Mouse (Mus musculus) common myeloid progenitor, adult 5-6 weeks (primary cell): ENCODE results near the gene Trim27. TPM values are rescaled to one million over a fixed set of nuclear protein-coding genes. Genes with fewer than 3 reads are reported as not detected.

Experiments
- ATAC-seq: replicated peaks from 2 replicates; pipeline ENCODE4 v1.8.0; 2016; ENCODE audit warnings: low read depth, mild to moderate bottlenecking, moderate TSS enrichment, inconsistent platforms; ENCODE audit not compliant: poor library complexity, severe bottlenecking
- total RNA-seq: library from RNA; stranded (forward); fragments of 200-1000, 187-1606 nt; gene quantifications from 2 replicates; pipeline ENCODE4 v1.2.3, GENCODE M21; 2017

Gene Trim27
- 162 and 186 TPM in 2 replicates for total RNA-seq

DNA sequence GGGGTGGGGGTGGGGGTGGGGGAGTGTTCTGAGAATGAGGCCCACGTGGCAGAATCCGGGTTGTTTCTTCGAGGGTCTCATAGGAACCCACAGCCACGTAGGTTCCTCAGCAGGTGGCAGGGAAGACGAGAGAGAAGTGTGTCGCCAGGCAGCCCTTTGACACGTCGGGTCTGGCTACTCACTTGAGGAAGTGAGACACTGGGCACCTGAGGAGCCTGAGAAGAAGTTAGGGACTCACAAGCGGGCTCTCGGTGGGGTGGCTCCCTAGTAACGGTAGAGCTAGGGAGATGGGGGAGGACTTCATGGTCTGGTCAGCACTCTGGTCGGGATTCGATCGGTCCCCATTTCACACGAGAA, at the start of gene Trim27:
Trim27 (plus strand) TSS at position 79 of the 357 bp plus-strand sequence.
- peak; percentile 72 for ATAC-seq

DNA sequence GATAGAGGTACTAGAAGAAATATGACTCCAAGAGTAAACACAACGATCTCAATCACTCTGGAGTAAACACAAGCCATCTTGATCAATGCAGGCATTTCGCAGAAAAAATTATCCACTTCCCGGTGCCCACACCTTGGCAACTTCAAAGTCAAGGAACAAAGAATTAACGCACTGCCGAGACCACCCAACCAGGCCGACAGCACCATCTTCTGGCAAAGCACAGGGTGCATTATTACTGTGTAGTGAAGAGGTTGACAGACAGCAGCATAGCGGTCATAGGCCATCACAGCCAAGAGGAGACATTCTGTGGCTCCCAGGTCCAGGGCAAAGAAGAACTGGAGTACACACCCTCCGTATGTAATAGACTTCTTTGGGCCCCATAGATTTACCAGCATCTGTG, 36.8 kb upstream of the Trim27 start:
- ATAC-seq, result no peak

DNA sequence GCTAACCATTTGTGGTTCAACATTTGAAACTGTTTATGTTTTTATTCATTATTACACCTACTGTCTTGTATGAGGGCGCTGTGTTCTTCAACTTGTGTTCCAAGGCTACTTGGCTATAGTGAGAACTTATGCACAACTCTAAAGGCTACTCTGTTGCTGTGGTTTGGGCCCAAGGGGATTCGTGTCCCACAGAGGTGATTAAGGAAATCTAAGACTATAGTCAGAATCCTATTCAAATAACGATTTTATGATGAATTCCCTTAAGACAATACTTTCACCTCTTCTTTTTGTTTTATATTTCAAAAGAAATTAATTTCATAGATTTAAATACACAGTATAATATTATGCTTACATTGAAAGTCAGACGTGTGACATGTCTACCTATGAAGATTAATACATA, 33.5 kb upstream of the Trim27 start, which contains the start of gene Olfr1368:
Olfr1368 (minus strand) TSS at position 101 of the 400 bp plus-strand sequence.
- ATAC-seq, result no peak

DNA sequence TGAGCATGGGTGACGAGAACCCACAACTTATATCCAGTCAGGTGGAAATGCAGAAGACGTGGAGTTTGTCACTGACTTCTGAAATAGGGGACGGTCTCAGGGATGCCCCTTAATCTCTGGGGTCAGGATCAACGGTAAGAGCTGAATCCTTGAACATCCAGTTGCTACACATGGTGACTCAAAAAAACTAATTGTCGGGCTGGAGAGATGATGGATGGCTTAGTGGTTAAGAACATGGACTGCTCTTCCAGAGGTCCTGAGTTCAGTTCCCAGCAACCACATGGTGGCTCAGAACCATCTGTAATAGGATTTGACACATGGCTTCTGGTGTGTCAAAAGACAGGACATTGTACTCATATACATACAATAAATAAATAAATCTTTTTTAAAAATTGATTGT, 23.4 kb upstream of the Trim27 start:
- no peak for ATAC-seq

DNA sequence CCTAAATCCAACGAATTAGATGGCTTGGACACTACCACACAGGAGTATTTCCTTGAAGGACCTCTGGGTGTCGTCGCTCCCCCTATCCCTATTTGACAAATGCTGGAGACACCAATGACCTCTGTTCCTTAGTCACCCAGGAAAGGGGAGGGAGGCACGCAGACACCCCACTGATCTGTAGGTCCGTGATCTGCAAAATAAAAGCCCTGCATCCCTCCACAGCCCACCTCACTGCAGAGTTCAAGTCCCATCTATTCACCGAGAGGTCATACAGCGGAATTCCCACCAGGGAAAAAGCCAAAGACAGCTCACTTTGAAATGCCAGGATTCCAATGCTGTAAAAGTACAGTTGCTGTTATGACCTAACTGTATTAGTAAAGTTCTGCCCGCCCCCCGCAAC, 21.2 kb upstream of the Trim27 start:
- no peak for ATAC-seq

DNA sequence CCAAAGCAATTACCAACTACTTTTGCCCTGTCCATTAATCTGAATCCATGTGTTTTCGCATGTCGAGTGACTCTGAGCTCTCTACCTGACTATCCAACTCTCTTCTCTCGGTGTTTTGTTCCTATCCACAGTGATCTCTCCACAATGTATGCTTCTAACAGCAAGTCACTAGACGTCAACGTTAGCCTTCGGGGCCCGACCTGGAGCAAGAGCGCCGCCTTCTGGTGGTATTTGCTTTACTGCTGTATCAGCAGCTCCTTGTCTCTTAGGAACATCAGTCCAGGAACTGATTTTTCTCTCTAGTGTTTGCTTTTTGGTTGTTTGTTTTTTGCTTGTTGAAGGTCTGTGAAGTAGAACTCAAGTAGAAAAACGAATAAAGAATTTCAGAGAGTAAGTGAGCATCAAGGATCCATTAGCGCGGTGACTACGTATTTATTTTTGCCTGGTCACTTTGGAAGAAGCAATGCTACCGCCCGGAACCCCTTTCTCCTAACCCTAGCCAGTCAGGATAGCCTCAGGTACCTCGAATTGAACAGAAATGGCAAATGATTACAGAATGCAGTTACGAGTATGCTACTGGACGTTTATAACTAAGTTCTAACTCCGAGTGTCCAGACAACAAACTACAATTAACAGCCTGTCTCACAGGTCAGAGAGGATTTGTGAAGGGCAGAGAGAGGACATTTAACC, 20.3 kb upstream of the Trim27 start:
- ATAC-seq, result peak; percentile 71

DNA sequence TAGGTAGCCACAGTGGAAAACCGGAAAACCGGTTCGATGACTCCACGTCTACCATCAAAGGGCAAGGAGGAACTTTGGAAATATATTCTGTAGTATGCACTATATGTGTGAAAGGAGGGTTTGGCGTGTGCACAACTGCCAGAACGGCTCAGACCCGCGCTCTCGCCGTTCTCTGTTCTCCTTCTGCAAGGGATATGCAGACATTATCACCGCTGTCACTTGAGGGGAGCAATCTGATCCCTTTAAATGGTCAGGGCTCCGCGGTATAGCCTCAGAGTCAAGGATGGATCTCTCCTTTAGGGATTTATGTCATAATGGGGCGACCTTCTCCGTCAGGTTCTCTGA, 19.8 kb upstream of the Trim27 start:
- no peak; the same call in 1 of the 2 replicates for ATAC-seq

DNA sequence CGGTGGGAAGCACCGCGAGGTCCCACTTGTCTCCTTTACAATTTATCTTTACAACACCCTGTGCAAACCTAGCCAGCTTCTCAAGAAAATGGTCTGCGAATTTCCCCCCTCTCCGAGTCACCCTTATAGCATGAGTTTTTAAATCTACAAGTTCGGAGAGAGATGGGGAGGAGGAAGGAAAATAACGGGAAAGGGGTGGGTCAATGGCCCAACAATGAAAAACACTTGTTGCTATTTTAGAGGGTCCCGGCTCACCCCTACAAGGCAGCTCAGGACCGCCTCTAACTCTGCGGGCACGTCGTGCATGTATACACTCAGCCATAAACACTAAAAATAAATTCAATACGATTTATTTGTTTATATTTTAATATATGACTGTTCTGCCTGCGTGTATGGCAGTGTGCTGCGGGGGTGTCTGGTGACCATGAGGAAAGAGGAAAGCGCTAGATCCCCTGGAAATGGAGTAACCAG, 19.2 kb upstream of the Trim27 start:
- no peak for ATAC-seq

DNA sequence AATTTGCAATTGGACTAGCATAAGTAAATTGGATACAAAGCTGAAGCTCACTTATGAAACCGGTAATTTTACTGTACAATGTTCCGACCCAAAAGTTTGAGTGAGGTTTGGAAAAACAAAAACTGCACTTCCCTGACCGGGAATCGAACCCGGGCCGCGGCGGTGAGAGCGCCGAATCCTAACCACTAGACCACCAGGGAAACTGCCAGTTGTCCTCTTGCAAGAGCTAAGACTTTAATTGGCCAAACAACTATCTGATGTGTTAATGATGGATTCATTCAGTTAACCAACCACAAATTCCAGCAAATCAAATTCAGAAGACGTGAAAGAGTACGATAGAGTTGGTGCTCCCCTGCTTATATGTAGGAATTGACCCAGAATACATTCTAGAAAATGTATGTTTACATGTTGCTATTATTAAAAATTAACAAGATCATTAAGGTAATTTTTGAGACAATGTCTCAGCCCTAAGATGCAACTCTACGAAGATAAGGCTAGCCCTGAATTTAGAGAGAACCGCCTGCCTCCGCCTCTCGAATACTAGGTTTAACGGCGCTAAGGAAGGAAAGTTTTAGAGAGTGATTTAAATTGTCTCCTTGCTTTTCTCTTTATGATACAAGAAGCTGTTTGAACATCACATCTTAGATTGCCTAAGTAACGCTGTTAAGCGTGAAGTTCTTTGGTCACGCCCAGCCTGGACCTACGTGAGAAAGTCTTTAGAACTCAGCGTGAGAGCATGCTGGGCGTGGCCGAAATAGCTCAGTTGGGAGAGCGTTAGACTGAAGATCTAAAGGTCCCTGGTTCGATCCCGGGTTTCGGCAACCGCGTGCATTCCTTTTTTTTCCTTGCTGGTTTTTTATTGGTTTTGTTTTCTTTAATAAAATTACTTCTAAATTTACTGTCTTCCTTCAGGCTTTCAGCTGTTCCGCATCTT, 18.3 kb upstream of the Trim27 start:
- ATAC-seq, result peak; percentile 67

DNA sequence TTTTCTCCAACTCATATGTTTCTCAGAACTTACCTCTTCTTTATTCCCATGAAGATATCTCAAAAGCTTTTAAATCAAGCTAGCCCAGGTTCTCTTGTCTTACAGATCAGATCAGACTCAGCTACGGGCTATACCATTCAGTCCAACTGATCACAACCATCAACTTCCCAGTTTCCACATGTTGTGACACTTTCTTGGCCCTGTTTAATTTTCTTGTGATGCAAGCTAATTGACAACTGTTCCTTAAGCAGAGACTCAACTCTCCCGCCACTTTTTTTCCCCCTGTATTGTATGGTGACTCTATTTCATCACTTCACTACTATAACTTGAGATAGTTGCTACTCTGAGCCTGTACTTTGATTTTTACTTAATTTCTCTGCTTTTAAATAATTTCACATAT, 17.7 kb upstream of the Trim27 start:
- no peak for ATAC-seq

DNA sequence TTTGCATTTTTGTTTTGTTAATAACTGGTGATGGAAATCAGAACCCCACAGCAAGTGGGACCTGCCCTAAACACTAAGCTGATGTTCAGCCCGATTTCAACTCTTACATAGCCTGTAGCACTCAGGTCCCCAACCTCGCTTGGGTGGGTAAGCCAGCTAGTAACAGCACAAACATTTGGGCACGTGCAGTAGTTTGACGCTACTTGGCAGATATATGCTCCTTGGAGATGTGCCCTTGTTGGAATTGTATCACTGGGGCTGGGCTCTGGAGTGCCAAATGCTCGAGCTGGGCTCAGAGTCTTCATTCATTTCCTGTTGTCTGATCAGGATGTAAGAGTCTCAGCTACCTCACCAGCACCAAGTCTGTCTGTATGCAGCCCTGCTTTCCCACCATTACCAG, 16.7 kb upstream of the Trim27 start:
- no peak for ATAC-seq

DNA sequence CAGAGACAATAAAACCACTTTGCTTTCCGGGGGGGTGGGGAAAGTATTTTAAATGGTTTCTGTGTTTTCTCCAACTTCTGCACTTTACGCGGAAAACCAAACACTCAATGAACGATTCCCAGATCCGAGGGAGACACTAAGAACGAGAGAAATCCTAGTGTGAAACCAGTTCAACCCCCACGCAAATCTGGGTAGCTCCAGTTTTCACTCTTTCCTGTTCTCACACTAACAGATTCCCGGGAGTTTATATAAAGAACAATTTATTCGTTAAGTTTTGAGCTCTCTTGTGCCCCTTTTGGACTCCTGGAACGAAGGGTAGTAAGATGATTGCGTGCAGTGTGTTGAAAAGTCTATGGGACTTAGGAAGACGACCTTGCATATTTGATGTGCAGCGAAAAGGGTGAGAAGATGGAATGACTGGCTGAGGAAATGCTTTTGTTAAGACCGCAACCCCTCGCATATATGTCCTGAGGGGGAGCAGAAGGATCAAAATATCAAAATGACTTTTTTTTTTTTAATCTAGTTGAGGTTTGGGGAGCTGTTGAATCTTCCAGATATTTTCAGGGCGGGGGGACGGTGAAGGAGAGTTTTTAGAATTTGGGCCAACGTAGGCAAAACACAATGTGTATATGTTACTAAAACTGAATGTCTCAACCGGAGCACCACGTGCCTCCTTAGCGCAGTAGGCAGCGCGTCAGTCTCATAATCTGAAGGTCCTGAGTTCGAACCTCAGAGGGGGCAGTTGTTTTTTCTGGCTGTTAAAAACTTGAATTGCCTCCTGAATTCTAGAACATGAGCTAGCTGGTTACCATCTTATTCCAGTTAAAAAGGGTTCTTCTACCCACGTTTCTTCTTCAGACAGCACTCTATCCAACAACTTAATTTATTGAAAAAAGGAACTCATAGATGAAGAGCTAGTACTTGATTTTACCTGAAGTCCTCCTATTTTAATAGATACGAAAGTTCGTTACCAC, 12.0 kb upstream of the Trim27 start:
- peak; percentile 12; the same call in 1 of the 2 replicates for ATAC-seq

DNA sequence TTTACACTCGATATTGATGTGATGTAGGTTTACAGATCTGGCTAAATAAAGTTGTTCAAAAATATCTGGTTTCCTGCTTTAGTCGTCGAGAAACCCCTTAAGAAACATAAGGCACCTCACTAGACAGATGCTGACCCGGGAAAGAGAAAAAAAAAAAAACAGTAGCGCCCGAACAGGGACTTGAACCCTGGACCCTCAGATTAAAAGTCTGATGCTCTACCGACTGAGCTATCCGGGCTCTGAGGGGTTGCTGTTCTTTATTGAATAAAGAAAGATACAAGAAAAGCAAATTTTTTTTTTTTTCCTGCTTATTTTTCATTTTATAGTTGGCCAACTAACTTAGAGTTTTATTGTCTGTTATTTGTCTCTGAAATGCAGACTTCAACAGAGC, 11.3 kb upstream of the Trim27 start:
- 0 out of 2 replicates have a peak, but pooled peaks have one; percentile 1 for ATAC-seq

DNA sequence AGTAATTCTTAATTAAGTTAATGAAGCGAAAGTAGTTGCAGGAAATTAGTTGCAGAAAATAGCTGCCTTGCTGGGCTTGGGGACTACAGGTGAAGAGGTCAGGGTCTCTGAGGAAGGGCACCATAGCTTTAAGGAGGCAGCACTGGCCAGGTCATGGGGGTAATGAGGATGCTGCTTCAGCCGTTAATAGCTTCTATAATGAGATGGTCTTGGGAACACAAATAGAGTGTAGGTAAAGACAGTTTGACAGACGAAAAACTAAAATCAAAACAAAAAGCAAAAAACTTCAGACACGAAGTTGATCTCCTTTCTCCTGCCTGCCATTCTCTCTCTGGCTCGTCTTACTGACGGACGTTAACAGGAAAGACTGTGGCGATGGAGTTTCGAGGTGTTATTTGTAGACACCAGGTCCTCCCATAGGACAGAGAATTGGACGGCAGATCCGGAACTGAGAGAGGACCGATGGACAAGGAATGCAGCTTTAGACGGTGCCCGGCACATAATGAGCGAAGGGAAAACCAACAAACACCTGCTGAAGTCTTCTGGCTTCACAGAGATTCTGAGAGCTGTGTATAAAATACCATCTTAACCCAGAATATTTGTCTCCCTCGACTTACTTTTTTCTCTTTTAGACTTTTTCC, 10.8 kb upstream of the Trim27 start:
- ATAC-seq, result no peak

DNA sequence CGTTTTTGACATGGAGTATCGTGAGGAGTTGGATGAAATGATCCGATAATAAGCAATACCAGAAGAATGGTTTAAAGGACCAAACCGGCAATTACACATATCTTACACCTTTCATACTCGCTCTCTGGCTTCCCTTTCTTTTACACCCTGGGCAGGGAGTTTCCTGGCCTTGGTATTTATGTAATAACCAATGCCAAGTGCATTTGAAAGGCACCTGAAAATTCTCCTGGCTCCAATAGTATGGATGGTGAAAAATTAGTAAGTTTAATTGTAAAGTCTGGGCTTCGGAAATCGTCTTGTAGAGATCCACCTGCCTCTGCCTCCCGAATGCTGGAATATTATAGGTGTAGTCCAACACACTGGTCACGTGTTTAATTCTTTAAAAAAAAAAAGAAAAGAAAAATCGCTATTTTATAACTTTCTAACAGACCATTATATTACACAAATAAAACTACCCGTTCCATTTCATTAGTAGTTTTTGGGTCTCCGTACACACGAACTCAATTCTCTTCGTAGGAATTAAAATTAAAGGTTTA, 10.1 kb upstream of the Trim27 start:
- no peak for ATAC-seq

DNA sequence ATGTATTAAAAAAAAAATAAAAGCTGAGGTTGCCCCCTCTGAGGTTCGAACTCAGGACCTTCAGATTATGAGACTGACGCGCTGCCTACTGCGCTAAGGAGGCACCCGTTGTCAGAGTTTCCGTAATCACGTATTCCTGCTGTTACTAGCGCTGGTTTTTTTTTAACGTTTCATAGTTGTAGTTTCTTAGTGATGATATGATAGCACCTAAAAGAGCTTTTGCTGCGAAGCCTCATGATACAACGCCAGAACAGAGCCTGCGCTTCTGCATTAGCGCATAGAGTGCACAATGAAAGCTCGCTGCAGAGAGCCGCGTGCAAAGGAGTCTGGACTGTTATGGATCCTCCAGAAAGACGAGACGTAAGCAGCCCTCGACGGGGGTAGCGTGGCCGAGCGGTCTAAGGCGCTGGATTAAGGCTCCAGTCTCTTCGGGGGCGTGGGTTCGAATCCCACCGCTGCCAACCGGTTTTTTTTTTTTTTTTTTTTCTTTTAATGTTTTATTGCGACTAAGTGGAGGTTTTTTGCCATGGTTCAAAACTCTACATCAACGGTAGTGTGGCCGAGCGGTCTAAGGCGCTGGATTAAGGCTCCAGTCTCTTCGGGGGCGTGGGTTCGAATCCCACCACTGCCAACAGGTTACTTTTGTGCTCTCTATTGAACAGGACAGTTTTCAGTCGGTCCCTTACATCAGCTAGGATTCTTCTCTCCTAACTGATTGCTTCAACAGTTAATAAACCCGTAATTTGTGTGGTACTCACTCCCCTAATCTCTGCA, 9.4 kb upstream of the Trim27 start:
- ATAC-seq, result peak; percentile 45

DNA sequence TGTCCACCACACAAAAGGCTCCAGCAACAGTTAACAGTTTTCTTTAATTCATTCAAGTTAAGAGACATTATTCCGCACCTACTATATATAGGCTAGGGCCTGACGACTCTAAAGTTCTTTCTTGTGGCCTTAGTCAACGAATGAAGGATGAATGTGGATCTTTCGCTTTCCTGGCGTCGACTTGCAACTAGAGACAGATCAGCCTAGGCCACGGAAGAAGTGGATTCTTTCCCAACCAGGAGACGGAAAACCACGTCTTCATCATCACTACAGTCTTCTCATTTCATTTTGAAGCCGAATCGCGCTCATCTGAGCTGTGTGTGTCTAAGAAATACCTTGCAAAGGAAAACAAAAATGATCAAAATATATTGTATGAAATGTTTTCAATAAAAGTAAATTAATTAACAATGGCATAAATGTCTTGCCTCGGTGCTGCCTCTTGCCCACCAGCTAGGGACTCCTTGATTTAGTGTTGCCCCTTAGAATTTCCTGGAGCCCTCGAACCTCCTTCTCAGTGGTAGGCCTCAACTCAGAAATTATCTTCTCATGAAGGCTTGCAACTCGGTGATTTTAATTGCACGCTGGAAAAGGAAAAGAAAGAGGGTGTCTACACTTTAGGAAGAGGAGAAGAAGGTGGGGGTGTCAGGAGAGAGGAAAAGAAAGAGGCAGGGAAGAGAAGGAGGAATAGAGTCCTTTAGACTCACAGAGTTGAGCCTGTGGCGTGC, 8.7 kb upstream of the Trim27 start:
- no peak for ATAC-seq

DNA sequence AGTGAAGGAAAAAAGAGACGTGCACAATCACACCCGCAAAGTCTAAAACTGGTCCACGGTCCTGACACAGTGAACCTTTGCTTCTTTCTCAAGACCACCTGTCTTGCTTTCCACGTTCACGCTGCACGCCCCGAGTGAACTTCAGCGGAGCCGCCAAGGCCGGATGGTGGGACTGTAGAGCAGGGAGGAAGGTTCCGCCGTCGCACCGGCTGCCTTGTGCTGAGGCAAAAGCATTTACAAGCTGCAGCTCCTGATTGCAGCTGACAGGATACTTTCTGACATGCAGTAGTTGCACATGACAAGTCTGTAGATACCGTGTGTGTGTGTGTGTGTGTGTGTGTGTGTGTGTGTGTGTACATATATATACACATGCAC, 8.1 kb upstream of the Trim27 start:
- no peak for ATAC-seq
